Mouse (Mus musculus): Measurements from ENCODE around the gene Vil1. TPM values are rescaled to one million over a fixed set of nuclear protein-coding genes. Genes with fewer than 3 reads are reported as not detected.

Vil1 gene
- polyA plus RNA-seq (2012; rRNA removed): 1.3 and 2.6 TPM in 2 replicates

DNA sequence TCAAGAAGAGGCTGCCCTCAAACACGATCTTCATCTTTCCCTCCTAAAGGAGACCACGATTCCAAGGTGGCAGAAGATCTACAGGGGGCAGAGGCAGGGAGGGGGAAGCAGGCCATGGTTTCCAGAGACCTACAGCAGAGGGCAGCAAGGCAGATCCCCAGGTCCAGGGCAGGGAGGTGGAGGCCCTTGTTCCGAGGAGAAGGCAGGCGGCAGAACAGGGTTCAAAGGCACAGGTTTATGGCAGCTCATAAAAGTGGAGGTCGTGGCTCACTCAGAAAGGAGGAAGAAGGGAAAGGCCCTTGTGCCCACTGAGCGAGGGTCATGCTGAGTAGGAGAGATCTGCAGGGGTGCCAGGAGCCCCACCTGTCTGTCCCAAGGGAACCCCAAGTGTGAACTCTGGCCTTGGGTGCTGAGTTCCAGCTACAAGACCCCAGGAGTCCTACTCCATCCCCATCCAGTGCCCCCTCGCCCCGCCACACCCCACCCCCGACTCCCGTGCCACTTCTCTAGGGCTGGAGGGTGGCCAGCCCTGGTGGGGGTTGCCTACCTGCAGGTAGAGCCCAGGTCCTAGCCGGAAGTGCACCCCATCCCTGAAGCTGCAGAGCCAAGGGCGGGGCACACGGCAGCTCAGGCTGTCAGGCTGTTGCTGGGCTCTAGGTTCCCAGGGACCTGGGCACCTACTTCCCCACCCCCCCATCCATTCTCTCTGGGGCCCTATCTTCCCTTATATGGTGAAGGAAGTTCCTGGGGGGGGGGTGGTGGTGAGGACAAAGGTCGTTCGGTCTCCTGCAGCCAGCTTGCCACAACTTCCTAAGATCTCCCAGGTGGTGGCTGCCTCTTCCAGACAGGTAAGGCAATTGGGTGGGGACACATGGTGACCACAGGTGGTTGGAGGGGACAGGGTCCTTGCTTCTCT lies at the start of gene Vil1:
TSS of gene Vil1 (plus strand) at position 788 of the 916 bp plus-strand sequence.
- DNase-seq (ENCODE audit: low read depth): no peak

DNA sequence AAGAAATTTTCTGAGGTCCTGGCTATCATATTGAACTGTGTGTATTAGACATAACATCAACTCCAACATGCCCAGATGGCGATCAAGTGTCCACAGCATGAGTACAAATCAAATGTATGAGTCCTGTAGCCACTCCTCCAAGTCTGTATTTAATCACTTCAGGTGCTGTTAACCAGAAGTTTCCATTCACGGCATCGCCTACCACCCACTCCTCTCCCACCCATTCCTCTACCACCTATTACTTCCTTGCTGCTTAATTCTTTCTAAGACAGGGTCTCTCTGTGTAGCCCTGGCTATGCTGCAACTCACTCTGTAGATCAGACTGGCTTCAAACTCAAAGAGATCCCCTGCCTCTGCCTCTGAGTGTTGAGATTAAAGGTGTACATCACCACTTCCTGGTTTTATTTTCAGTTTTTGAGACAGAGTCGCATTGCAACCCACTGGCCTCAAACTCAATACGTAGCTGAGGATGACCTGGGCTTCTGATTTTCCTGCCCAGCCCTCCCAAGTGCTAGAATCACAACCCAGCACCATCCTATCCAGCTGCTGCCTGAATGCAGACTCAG lies 49.1 kb upstream of the Vil1 start:
- DNase-seq (ENCODE audit: low read depth): no peak

DNA sequence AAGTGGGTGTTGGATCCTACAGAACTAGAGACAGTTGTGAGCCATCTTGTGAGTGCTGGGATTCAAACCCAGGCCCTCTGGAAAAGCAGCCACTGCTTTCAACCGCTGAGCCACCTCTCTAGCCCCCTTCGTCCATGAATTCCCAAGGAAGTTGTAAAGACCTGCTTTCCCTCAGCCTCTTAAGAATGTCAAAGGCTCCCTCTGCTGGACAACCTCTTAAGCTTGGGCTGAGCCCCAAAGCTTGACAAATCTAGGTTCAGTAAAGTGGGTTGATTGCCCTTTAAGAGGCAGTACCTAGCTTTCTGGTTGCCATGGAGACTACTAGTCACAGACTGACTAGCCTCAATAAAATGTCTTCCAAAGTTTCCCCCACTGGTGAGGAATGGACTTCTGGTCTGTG lies 47.4 kb upstream of the Vil1 start, which contains the start of gene Catip:
TSS of gene Catip (plus strand) at position 297 of the 400 bp plus-strand sequence.
- no peak for DNase-seq (ENCODE audit: low read depth)

DNA sequence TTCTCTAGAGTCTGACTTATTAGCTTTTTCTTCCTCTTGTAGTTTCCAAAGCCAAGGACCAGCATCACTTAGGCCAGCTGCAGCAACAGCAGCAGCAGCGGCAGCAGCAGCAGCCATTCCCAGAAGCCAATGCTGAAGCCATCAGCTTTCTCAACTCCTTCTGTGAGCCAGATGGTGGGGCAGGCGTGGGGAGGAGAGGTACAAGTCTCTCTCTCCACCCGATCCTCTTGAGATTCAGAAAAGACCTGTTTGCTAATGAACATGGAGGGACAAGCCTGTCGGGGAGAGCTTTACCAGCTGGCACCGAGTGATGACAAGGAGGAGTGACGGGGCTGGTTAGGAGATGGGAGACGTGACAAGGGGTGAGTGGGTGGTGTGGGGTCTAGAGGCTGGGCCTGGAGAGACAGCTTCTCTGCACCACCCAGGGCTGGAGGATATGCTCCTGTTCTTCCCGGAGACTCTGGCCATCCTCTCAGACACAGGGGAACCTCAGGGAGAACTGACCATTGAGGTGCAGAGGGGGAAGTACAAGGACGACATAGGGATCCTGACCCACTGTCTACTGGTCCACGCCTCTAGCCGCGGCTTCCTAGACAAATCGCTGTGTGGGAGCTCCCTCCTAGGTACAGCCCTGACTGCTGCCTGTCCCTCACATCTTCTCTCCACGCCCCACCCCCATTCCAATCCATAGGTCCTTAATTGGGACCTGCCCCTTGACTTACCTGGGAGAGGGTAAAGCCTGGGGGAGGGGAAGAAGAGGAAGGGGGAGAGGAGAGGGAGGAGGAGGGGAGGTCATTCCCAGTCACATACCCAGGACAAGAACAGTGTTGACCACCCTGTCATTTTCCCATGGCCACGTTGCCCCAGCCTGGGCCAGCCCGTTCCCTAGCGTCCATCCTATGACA lies 46.6 kb upstream of the Vil1 start:
- no peak for DNase-seq (ENCODE audit: low read depth)

DNA sequence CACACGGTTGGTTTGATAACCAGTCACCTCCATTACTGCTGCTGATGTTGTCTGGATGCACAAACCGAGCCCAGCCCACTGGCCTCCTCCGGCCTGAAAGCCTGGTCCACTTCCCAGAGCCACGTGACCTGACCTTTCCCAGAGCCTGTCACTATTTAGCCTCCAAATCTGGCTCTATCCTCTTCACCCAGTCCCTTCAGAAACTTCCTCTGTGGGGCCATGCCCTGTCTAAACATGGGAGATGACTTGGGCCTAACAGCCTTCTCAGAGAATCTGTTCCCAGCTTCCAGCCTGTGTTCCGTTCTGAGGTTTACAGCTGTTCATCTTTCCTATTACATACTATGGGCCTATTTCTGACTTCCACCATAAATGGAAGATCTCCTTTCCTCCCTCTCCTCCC lies 45.7 kb upstream of the Vil1 start:
- no peak for DNase-seq (ENCODE audit: low read depth)

DNA sequence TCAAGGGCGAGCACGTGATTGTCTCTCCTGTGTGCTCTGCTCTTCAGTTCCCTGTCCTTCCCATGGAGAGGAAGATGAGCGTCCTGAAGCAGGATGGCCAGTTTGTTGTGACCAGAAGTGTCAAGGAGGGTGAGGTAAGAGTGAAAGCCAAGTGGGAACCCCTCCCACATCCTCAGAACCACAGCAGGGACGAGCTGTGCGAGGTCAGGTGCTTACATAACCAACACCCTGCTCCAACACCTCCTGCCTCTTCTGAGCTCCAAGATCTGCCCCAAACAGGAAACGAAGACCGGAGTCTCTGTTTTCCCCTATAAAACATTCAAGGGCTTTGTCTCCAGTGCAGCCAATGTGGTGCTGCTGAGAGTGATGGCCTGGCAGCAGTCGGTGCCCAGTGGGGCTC lies 44.9 kb upstream of the Vil1 start:
- DNase-seq (ENCODE audit: low read depth): no peak

DNA sequence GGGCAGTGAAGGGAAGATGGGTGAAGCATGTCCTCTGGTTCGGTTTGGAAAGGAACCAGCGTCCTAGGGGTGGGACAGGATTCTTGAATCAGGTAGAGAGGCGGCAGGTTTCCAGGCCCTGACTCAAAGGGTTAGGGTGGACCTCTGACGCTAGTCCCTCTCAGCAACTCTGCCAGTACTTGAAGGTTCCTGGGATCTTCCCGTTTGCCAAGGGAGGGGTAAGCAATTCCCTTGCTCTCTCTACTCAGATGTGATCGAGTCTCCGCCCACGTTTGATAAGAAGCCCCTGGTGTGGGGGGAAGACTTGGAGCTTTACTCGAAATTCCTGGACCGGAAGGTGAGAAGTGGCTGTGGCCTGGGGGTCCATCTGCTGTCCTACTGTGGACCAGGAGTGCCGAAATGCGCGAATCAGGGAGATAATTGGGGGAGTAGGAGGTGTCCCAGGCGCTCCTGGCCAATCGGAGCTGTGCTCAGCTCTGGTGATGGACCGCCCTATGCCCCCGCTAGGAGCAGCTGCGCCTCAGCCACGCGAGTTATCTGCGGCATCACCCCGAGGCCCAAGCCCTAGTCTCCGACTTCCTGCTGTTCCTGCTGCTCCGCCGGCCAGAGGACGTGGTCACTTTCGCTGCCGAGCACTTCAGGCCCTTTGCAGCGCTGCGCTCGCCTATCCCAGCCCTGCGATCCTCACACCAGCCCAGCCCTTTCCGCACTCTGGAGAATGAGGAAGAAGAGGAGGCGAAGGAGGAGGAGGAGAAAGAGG lies 41.1 kb upstream of the Vil1 start:
- DNase-seq (ENCODE audit: low read depth): no peak

DNA sequence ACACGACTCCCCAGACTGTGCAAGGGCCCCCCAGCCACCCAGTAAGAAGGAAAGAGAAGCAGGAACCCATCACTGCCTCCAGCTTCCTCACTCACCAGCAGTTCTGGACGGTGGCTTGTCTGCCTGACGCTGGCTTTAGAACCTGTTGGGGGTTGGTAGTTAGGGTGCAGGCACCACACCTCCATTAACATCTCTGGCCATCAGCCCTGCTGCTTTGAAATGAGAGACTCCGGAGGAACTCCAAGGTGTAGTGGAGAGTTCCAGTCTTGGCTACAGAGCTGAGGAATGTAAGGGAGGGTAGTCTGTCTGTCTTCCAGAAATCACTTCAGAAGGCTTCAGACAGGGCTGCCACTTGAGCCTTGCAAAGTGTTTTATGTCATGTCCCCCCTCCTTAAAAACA lies 39.1 kb upstream of the Vil1 start:
- DNase-seq (ENCODE audit: low read depth): no peak

DNA sequence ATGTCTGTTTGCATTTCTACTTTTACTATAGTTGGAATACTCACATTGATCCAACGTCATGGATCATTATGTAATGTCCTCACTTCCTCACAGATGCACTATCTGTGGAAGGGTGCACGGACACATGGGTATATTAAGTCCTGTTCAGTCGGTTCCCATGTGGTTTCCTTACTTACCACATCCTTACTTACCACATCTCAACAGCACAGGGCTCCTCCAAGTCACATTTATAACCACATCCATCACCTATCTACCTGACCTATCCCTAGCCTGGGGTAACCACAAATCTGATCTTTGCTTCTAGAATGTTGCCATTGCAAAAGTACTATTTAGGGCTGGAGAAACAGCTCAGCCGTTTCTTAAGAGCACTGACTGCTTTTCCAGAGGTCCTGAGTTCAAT lies 35.8 kb upstream of the Vil1 start:
- no peak for DNase-seq (ENCODE audit: low read depth)

DNA sequence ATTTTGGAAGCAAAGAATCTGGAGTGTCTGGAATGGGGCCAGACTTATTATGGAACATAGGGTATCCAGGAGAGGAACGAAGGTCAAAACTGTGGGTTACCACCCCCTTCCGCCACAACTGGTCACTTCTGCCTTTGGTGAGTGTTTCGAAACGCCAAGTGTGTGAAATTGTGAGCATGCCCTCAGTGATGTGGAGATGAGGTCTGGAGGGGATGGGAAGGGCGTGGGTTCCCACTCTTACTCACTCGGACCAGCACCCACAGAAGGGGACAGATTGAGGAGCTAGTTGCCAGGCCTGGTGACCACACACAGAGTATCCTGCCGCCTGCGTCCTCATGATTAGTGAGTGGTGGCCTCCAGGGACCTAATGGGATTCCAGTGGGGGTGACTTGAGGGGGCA lies 34.2 kb upstream of the Vil1 start, which contains the start of gene Slc11a1:
TSS of gene Slc11a1 (plus strand) at position 216 of the 400 bp plus-strand sequence.
- no peak for DNase-seq (ENCODE audit: low read depth)

DNA sequence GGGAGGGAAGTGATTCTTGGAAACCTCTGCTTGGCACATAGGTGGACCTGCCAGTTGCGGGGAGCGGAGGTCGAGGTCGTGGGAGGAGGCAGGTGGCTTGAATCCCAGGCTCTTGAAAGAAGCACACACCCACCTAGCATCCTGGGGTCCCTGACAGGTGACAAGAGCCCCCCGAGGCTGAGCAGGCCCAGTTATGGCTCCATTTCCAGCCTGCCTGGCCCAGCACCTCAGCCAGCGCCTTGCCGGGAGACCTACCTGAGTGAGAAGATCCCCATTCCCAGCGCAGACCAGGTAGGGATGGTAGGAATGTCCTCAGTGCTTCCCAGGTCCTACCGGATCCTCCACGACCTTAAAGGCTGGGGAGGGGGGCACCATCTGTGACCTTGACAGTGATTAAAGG lies 33.6 kb upstream of the Vil1 start:
- DNase-seq (ENCODE audit: low read depth): no peak

DNA sequence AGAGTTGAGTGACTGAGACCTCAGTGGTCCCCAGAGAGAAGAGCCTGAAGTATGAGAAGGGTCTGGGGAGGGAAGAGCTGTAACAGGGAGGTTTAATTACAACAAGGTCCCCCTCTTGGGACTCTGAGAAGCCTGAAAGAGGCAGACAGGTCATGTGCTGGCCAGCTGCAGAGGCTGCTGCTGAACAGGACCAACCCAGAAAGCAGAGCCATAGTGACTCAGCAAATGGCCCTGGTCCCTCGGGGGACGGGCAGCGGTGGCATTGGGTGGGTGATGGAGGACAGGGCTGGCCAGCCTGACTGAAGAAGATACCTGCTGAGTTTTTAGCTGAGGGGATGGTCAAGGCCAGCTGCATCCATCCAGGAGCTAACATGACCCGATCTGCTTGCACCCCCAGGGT lies 32.8 kb upstream of the Vil1 start:
- no peak for DNase-seq (ENCODE audit: low read depth)

DNA sequence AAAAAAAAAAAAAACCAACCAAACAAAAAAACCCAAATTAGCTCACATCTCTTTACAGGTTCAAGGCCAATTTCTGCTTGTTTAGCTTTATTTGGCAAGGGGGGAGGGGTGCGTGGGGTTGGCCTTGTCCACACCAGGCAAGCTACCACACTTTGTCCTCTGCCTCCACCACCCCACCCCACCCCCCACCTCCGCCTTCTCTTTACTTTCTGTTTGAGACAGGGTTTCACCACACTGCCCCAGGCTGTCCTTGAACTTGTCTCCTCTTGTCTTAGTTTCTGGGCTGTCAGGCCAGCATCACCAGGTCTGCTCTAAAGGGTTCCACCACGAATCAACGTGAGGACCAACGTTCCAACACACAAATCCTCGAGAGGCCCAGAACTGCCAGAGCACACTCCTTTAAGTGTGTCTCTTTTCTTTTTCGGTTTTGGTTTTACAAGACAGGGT lies 30.1 kb upstream of the Vil1 start:
- DNase-seq (ENCODE audit: low read depth): no peak

DNA sequence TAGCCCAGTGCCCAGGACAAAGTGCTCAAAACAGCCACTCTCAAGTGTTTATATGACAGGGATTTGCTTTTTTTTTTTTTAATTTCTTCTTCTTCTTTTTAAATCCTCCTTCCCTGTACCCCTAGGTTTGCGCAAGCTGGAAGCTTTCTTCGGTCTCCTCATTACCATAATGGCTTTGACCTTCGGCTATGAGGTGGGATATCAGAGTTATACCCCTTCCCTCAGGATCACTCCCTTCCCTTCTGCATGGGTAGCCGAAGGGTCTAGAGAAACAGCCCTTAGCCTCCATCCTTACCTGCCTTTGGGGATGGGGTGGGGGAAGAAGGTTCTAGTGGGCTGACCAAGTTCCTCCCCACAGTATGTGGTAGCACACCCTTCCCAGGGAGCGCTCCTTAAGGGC lies 28.7 kb upstream of the Vil1 start:
- no peak for DNase-seq (ENCODE audit: low read depth)

DNA sequence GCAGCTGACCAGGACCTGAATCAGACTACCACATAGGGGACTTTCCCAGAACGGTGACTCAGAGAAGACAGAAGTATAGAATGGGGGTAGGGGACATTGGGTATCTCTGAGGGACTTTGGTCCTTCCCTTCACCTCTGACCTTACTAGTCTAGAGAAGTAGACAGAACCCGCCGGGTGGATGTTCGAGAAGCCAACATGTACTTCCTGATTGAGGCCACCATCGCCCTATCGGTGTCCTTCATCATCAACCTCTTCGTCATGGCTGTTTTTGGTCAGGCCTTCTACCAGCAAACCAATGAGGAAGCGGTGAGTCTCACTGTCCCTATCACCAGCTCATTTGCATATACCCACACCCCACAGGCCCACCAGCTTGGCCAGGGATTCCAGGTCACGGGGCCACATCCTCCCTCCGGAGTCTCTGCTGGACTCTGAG lies 27.6 kb upstream of the Vil1 start:
- no peak for DNase-seq (ENCODE audit: low read depth)

DNA sequence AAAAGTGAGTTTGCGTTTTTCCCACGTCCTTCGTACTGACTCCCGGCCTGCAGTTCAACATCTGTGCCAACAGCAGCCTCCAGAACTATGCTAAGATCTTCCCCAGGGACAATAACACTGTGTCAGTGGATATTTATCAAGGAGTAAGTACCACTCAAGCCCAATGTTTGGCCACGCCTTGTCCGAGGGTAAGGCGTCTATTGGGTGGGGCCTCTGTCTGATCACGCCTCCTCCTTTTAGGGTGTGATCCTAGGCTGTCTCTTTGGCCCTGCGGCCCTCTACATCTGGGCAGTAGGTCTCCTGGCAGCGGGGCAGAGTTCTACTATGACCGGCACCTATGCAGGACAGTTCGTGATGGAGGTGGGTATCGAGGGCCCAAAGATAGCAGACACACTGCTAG lies 25.8 kb upstream of the Vil1 start:
- no peak for DNase-seq (ENCODE audit: low read depth)

DNA sequence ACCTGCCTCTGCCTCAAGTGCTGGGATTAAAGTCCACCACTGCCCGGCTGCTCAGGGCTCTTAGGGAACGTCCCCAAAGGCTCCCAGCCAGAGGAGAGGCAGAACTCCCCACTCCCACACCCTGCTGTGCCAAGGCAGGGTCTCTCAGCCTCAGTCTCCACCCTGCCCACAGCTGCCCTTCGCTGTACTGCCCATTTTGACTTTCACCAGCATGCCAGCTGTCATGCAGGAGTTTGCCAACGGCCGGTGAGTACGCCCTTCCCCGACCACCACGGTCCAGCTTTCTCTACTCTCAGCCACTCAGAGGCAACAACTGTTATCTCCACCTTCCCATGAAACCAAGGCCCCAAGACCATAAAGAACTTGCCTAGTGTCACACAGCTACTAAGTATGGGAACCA lies 24.7 kb upstream of the Vil1 start:
- DNase-seq (ENCODE audit: low read depth): no peak

DNA sequence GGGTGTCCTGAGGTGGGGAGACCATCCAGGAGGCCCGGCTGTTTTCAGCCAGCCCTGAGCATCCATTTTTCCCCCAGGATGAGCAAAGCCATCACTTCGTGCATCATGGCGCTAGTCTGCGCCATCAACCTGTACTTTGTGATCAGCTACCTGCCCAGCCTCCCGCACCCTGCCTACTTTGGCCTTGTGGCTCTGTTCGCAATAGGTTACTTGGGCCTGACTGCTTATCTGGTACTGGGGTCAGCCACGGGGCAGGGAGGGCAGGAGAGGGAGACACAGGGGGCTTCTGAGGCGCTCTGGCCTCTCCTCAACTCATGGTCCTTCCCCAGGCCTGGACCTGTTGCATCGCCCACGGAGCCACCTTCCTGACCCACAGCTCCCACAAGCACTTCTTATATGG lies 24.1 kb upstream of the Vil1 start:
- no peak for DNase-seq (ENCODE audit: low read depth)

DNA sequence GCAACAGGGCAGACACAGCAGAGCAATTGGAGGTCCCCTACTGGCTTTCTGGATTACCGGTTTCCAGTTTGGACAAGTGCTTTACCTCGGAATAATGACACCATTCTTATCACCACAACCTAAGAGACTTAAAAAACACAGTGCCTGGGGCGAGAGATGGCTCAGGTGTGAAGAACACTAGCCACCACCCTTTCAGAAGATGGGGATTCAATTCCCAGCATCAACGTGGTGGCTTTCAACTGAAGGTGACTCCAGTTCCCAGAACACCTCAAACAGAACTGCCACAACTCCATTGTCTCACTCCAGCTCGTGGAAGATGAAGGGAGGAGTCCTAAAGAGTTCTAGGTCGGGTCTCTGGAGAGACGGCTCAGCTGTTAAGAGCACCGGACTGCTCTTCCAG lies 23.6 kb upstream of the Vil1 start:
- no peak for DNase-seq (ENCODE audit: low read depth)

DNA sequence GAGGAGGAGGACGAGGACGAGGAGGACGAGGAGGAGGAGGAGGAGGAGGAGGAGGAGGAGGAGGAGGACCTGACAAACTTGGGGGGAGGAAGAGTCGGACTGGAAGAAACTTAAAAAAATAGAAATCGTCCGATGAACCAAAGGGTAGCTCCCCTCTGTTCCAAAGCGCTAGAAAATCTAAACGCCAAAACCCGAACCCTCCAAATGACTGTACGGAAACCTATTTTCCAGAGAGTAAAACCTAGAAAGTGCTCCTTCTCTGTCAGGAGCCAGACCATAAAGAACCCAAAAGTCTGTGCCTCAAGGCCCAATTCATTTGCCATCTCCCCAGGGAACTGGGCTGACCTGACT lies 22.8 kb upstream of the Vil1 start:
- no peak for DNase-seq (ENCODE audit: low read depth)

DNA sequence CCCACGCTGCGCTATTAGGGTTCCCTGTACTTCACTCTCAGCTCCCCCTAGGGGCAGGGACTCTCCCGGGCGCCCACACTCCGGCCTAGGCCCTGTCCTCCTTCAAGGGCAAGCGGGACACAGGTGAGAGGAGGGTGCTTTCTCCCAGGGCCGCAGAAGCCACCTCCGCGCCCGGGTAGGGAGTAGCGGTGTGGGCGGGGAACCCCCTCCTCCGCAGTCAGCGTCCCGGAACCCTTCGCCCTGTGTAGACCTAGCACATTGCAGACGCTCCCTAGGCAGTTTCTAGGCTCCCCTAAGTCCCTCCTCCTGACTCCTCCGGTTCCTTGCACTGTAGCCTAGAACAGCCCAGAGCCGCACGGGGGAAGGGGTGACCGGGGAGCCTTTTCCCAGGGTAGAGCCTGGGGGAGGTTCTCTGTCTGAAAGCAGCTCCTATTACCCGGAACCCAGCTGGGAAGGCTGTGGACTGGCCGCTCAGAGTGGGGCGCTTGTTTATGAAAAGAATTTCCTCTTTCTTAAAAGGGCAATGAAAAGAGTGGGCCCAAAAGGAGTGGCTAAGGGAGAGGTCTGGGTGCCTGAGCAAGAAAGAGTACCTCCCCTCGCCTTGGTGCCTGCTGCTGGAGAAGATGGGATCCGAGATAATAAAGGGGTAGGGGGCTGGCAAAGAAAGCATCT lies 22.3 kb upstream of the Vil1 start:
- DNase-seq (ENCODE audit: low read depth): peak; percentile 90
